Mouse (Mus musculus): ENCODE measurements around the gene Prim1. TPM values are rescaled to one million over a fixed set of nuclear protein-coding genes. Genes with fewer than 3 reads are reported as not detected.

The Prim1 gene
- polyA plus RNA-seq, 1 experiment: 78.2 TPM

DNA sequence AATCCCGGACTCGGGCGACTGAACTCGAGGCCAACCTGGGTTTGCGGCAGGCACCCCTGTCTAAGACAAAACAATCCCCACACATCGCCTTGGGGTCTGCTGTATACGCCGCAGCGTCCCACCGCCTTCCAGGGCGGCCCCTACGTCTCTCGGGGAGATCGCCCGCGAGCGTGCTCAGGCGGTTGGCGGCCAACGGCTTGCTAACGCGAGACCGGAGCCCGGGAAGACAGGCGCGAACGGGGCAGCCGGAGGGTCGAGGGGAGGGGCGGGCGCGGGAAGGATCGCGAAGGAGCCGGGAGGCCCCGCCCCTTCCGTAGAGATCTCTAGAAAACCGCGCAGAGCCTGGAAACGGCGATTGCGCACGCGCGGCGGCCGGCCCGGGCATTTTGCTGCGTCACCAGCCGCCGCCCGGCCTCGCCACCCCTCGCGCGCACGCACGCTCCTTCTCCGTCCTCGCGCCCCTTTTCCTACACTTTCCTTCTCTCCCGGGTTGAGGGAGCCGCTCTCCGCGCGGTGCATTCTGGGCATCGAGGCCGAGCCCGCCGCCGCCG lies 43.7 kb downstream of the Prim1 start, which contains the start of gene Ptges3:
Gene Ptges3 (plus strand): TSS at position 354 of the 551 bp plus-strand sequence.
- Histone ChIP-seq H3K9ac (ENCODE audit: low read depth, poor library complexity, severe bottlenecking) (peak within 1 kb of the TSS; percentile 89), H3K4me1 (ENCODE audit: control insufficient read depth, insufficient read depth, low read length) (no peaks in the 10 kb centered on the region), H3K27me3 (ENCODE audit: control insufficient read depth, insufficient read depth, low read length, poor library complexity, severe bottlenecking) (no peaks in the 10 kb centered on the region), H3K4me3 (ENCODE audit: low read depth, low read length) (peak within 1 kb of the TSS; percentile 85), H3K9me3 (replicated peaks; ENCODE audit: control insufficient read depth, insufficient read depth, low read length, poor library complexity, severe bottlenecking) (no peaks in the 10 kb centered on the region), H3K27ac (ENCODE audit: insufficient read depth, low read length) (peak within 1 kb of the TSS; percentile 84), H3K36me3 (ENCODE audit: control insufficient read depth, insufficient read depth, low read length, poor library complexity, severe bottlenecking) (peaks cover 20% of the 10 kb centered on the region)
- TF ChIP-seq CTCF (IDR thresholded peaks at IDR 0.05; ENCODE audit: low read depth, low read length) (no peak), POLR2A (IDR thresholded peaks at IDR 0.05; ENCODE audit: insufficient read depth, low read length) (peak; percentile 37), EP300 (IDR thresholded peaks at IDR 0.05; ENCODE audit: insufficient read depth, low read depth, low read length) (0 out of 2 replicates have a peak, but pooled peaks have one; percentile 28)

GRCm38 (mm10) chr10:128059207-128059981 lies 44.4 kb downstream of the Prim1 start:
- H3K27me3 ChIP-seq (ENCODE audit: control insufficient read depth, insufficient read depth, low read length, poor library complexity, severe bottlenecking): no peaks in the 10 kb centered on the region
- peak overlapping the region; percentile 89 for H3K9ac ChIP-seq (ENCODE audit: low read depth, poor library complexity, severe bottlenecking)
- peak overlapping the region; percentile 83 for H3K27ac ChIP-seq (ENCODE audit: insufficient read depth, low read length)
- no peaks in the 10 kb centered on the region for H3K9me3 ChIP-seq (replicated peaks; ENCODE audit: control insufficient read depth, insufficient read depth, low read length, poor library complexity, severe bottlenecking)
- H3K36me3 ChIP-seq (ENCODE audit: control insufficient read depth, insufficient read depth, low read length, poor library complexity, severe bottlenecking): peaks cover 25% of the 10 kb centered on the region
- no peak for TF ChIP-seq CTCF (IDR thresholded peaks at IDR 0.05; ENCODE audit: low read depth, low read length)
- no peak for TF ChIP-seq EP300 (IDR thresholded peaks at IDR 0.05; ENCODE audit: insufficient read depth, low read depth, low read length)
- no peak for TF ChIP-seq POLR2A (IDR thresholded peaks at IDR 0.05; ENCODE audit: insufficient read depth, low read length)
- H3K4me1 ChIP-seq (ENCODE audit: control insufficient read depth, insufficient read depth, low read length): no peaks in the 10 kb centered on the region
- peak overlapping the region; percentile 85 for H3K4me3 ChIP-seq (ENCODE audit: low read depth, low read length)

GRCm38 (mm10) chr10:128061109-128061508 lies 46.1 kb downstream of the Prim1 start:
- no peak for TF ChIP-seq CTCF (IDR thresholded peaks at IDR 0.05; ENCODE audit: low read depth, low read length)
- TF ChIP-seq POLR2A (IDR thresholded peaks at IDR 0.05; ENCODE audit: insufficient read depth, low read length): no peak
- TF ChIP-seq EP300 (IDR thresholded peaks at IDR 0.05; ENCODE audit: insufficient read depth, low read depth, low read length): no peak
- peak overlapping the region; percentile 77 for H3K4me3 ChIP-seq (ENCODE audit: low read depth, low read length)
- H3K27me3 ChIP-seq (ENCODE audit: control insufficient read depth, insufficient read depth, low read length, poor library complexity, severe bottlenecking): no peaks in the 10 kb centered on the region
- no peaks in the 10 kb centered on the region for H3K9me3 ChIP-seq (replicated peaks; ENCODE audit: control insufficient read depth, insufficient read depth, low read length, poor library complexity, severe bottlenecking)
- H3K9ac ChIP-seq (ENCODE audit: low read depth, poor library complexity, severe bottlenecking): peak overlapping the region; percentile 89
- H3K36me3 ChIP-seq (ENCODE audit: control insufficient read depth, insufficient read depth, low read length, poor library complexity, severe bottlenecking): peaks cover 27% of the 10 kb centered on the region
- H3K27ac ChIP-seq (ENCODE audit: insufficient read depth, low read length): 0 out of 2 replicates have a peak overlapping the region, but pooled peaks have one; percentile 65
- H3K4me1 ChIP-seq (ENCODE audit: control insufficient read depth, insufficient read depth, low read length): peaks cover 2% of the 10 kb centered on the region

- H3K9me3 ChIP-seq (replicated peaks; ENCODE audit: control insufficient read depth, insufficient read depth, low read length, poor library complexity, severe bottlenecking): no peaks in the 10 kb centered on the region
- TF ChIP-seq POLR2A (IDR thresholded peaks at IDR 0.05; ENCODE audit: insufficient read depth, low read length): no peak
- TF ChIP-seq CTCF (IDR thresholded peaks at IDR 0.05; ENCODE audit: low read depth, low read length): no peak
- TF ChIP-seq EP300 (IDR thresholded peaks at IDR 0.05; ENCODE audit: insufficient read depth, low read depth, low read length): no peak
- no peaks in the 10 kb centered on the region for H3K27me3 ChIP-seq (ENCODE audit: control insufficient read depth, insufficient read depth, low read length, poor library complexity, severe bottlenecking)
- peaks cover 33% of the 10 kb centered on the region for H3K36me3 ChIP-seq (ENCODE audit: control insufficient read depth, insufficient read depth, low read length, poor library complexity, severe bottlenecking)
- no peak overlapping the region for H3K4me3 ChIP-seq (ENCODE audit: low read depth, low read length)
- no peak overlapping the region for H3K27ac ChIP-seq (ENCODE audit: insufficient read depth, low read length)
- peaks cover 2% of the 10 kb centered on the region for H3K4me1 ChIP-seq (ENCODE audit: control insufficient read depth, insufficient read depth, low read length)
- peak overlapping the region; percentile 61 for H3K9ac ChIP-seq (ENCODE audit: low read depth, poor library complexity, severe bottlenecking)
These were observed 47.4 kb downstream of the Prim1 start for GRCm38 (mm10) chr10:128062221-128062989.

GRCm38 (mm10) chr10:128066072-128066471 lies 51.1 kb downstream of the Prim1 start:
- H3K9ac ChIP-seq (ENCODE audit: low read depth, poor library complexity, severe bottlenecking): 0 out of 2 replicates have a peak overlapping the region, but pooled peaks have one; percentile 44
- no peak for TF ChIP-seq POLR2A (IDR thresholded peaks at IDR 0.05; ENCODE audit: insufficient read depth, low read length)
- no peak for TF ChIP-seq EP300 (IDR thresholded peaks at IDR 0.05; ENCODE audit: insufficient read depth, low read depth, low read length)
- no peak for TF ChIP-seq CTCF (IDR thresholded peaks at IDR 0.05; ENCODE audit: low read depth, low read length)
- H3K9me3 ChIP-seq (replicated peaks; ENCODE audit: control insufficient read depth, insufficient read depth, low read length, poor library complexity, severe bottlenecking): no peaks in the 10 kb centered on the region
- H3K27me3 ChIP-seq (ENCODE audit: control insufficient read depth, insufficient read depth, low read length, poor library complexity, severe bottlenecking): no peaks in the 10 kb centered on the region
- peaks cover 55% of the 10 kb centered on the region for H3K36me3 ChIP-seq (ENCODE audit: control insufficient read depth, insufficient read depth, low read length, poor library complexity, severe bottlenecking)
- peak overlapping the region; percentile 38 for H3K4me3 ChIP-seq (ENCODE audit: low read depth, low read length)
- H3K4me1 ChIP-seq (ENCODE audit: control insufficient read depth, insufficient read depth, low read length): peaks cover 2% of the 10 kb centered on the region
- no peak overlapping the region for H3K27ac ChIP-seq (ENCODE audit: insufficient read depth, low read length)
